Mouse (Mus musculus) myocyte (in vitro differentiated cells): ENCODE measurements around the gene Slc2a9. TPM values are rescaled to one million over a fixed set of nuclear protein-coding genes. Genes with fewer than 3 reads are reported as not detected.

ENCODE experiments used
- H3K27me3 ChIP-seq: one replicate; pipeline ENCODE4 v1.6.1; 2011; ENCODE audit not compliant: control insufficient read depth, insufficient read depth, insufficient read length
- H3K36me3 ChIP-seq: one replicate; pipeline ENCODE4 v1.6.1; 2011; ENCODE audit not compliant: control insufficient read depth, insufficient read depth
- H3K4me2 ChIP-seq: one replicate; pipeline ENCODE4 v1.6.1; 2011; ENCODE audit warnings: low read depth, control low read depth
- H3K4me3 ChIP-seq: one replicate; pipeline ENCODE4 v1.5.1; 2011; ENCODE audit warnings: mild to moderate bottlenecking, control low read depth, moderate library complexity
- H3K79me2 ChIP-seq: one replicate; pipeline ENCODE4 v1.6.1; 2011; ENCODE audit not compliant: control insufficient read depth, insufficient read depth
- H3ac ChIP-seq: one replicate; pipeline ENCODE4 v1.6.1; 2011; ENCODE audit not compliant: control insufficient read depth, insufficient read length
- CEBPB ChIP-seq: IDR thresholded peaks from 2 replicates; pipeline ENCODE4 v1.6.1; 2011; ENCODE audit warnings: mild to moderate bottlenecking, moderate library complexity; ENCODE audit not compliant: poor library complexity, insufficient read depth, severe bottlenecking
- E2F4 ChIP-seq: IDR thresholded peaks from one replicate; pipeline ENCODE4 v1.6.1; 2011; ENCODE audit warnings: mild to moderate bottlenecking, control low read depth, moderate library complexity; ENCODE audit not compliant: insufficient read depth
- MAX ChIP-seq: IDR thresholded peaks from one replicate; pipeline ENCODE4 v1.6.1; 2011; ENCODE audit warnings: low read depth, mild to moderate bottlenecking, control low read depth
- MYOD1 ChIP-seq, 3 experiments: IDR thresholded peaks; one replicate each; pipeline ENCODE4 v1.6.1; 2011; ENCODE audit warnings: control low read depth in 2 of 3, low read depth in 2 of 3, mild to moderate bottlenecking in 2 of 3, moderate library complexity in 1 of 3; ENCODE audit not compliant: insufficient read length in 2 of 3, control insufficient read depth in 1 of 3
- MYOG ChIP-seq, 3 experiments: IDR thresholded peaks; one replicate each; pipeline ENCODE4 v1.6.1; 2011; ENCODE audit warnings: control low read depth in 2 of 3, low read depth in 2 of 3, mild to moderate bottlenecking in 2 of 3; ENCODE audit not compliant: insufficient read length in 2 of 3, control insufficient read depth in 1 of 3, insufficient read depth in 1 of 3
- POLR2A ChIP-seq: IDR thresholded peaks from one replicate; pipeline ENCODE4 v1.6.1; 2011; ENCODE audit warnings: low read depth, mild to moderate bottlenecking, control low read depth, moderate library complexity; ENCODE audit not compliant: insufficient read length
- POLR2AphosphoS2 ChIP-seq: IDR thresholded peaks from one replicate; pipeline ENCODE4 v1.6.1; 2011; ENCODE audit warnings: low read depth, control low read depth; ENCODE audit not compliant: insufficient read length
- REST ChIP-seq: IDR thresholded peaks from one replicate; pipeline ENCODE4 v1.6.1; 2011; ENCODE audit warnings: mild to moderate bottlenecking, control low read depth, moderate library complexity; ENCODE audit not compliant: insufficient read depth, insufficient read length
- SRF ChIP-seq: IDR thresholded peaks from one replicate; pipeline ENCODE4 v1.6.1; 2011; ENCODE audit warnings: low read depth; ENCODE audit not compliant: control insufficient read depth, insufficient read length
- TCF12 ChIP-seq: IDR thresholded peaks from one replicate; pipeline ENCODE4 v1.6.1; 2011; ENCODE audit warnings: mild to moderate bottlenecking, control low read depth; ENCODE audit not compliant: poor library complexity, insufficient read depth, severe bottlenecking
- TCF3 ChIP-seq: IDR thresholded peaks from one replicate; pipeline ENCODE4 v1.6.1; 2011; ENCODE audit warnings: low read depth, control low read depth; ENCODE audit not compliant: insufficient read length
- USF1 ChIP-seq: IDR thresholded peaks from one replicate; pipeline ENCODE4 v1.6.1; 2011; ENCODE audit warnings: low read depth, mild to moderate bottlenecking, control low read depth, moderate library complexity
- polyA plus RNA-seq: library from polyadenylated mRNA; unstranded; fragments of >200 nt; fragmentation: generic; extraction: Trizol; gene quantifications from one replicate; pipeline ENCODE4 v1.2.1, GENCODE M21; 2012; ENCODE audit warnings: missing spikeins

The Slc2a9 gene
- polyA plus RNA-seq, 1 experiment: 1.1 TPM

DNA sequence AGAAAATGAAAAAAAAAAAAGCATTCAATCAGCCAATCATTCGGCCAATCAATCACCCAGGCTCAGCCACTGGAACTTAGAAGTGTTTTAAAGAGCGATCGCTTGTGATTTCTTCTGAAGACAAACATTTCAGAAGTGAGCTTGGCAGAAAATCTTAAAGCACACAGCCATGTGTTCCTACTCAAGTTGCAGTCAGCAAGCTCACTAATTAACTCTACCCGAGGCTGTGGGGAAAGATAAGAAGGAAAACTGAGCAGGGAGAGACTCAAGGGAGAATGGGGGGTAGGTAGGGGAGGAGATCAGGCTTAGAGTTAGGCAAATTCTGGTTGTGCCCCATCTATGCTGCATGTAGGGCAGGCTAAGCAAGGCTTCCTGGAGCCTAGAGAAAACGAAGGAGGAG lies 130.6 kb downstream of the Slc2a9 start:
- no peak overlapping the region for H3K4me3 ChIP-seq
- H3K27me3 ChIP-seq: peaks cover 21% of the 10 kb centered on the region
- no peak for TF ChIP-seq MYOG (IDR thresholded peaks at IDR 0.05; ENCODE audit: control insufficient read depth in 1 of 3, insufficient read depth in 1 of 3, insufficient read length in 2 of 3, low read depth in 2 of 3)
- no peak for TF ChIP-seq USF1
- TF ChIP-seq MYOD1 (IDR thresholded peaks at IDR 0.05; ENCODE audit: control insufficient read depth in 1 of 3, insufficient read length in 2 of 3, low read depth in 2 of 3): no peak
- no peak for TF ChIP-seq CEBPB
- no peak for TF ChIP-seq E2F4
- TF ChIP-seq POLR2AphosphoS2: no peak
- no peak for TF ChIP-seq SRF
- no peak for TF ChIP-seq REST
- TF ChIP-seq TCF12: no peak
- TF ChIP-seq POLR2A: no peak
- no peak overlapping the region for H3K4me2 ChIP-seq
- H3K36me3 ChIP-seq: no peaks in the 10 kb centered on the region
- H3ac ChIP-seq: no peak overlapping the region
- H3K79me2 ChIP-seq: no peaks in the 10 kb centered on the region

- peaks cover 17% of the 10 kb centered on the region for H3K27me3 ChIP-seq
- no peaks in the 10 kb centered on the region for H3K36me3 ChIP-seq
- H3K4me3 ChIP-seq: no peak overlapping the region
- TF ChIP-seq POLR2A: no peak
- TF ChIP-seq MAX: no peak
- peak in 2 of 3 experiments; percentile 56 to 85 for TF ChIP-seq MYOG (IDR thresholded peaks at IDR 0.05; ENCODE audit: control insufficient read depth in 1 of 3, insufficient read depth in 1 of 3, insufficient read length in 2 of 3, low read depth in 2 of 3)
- no peak for TF ChIP-seq CEBPB
- TF ChIP-seq E2F4: no peak
- TF ChIP-seq SRF: no peak
- no peak for TF ChIP-seq REST
- TF ChIP-seq TCF3: peak; percentile 29
- TF ChIP-seq TCF12: peak; percentile 56
- TF ChIP-seq MYOD1 (IDR thresholded peaks at IDR 0.05; ENCODE audit: control insufficient read depth in 1 of 3, insufficient read length in 2 of 3, low read depth in 2 of 3): peak in 2 of 3 experiments; percentile 55 to 57
- TF ChIP-seq POLR2AphosphoS2: no peak
- TF ChIP-seq USF1: peak; percentile 55
- H3ac ChIP-seq: no peak overlapping the region
- H3K79me2 ChIP-seq: no peaks in the 10 kb centered on the region
- no peak overlapping the region for H3K4me2 ChIP-seq
These were observed 131.6 kb downstream of the Slc2a9 start for GRCm38 (mm10) chr5:38371308-38371707.

GRCm38 (mm10) chr5:38366650-38367470 lies 136.1 kb downstream of the Slc2a9 start:
- H3K36me3 ChIP-seq: no peaks in the 10 kb centered on the region
- H3K79me2 ChIP-seq: no peaks in the 10 kb centered on the region
- no peak overlapping the region for H3ac ChIP-seq
- peaks cover 5% of the 10 kb centered on the region for H3K27me3 ChIP-seq
- peak; percentile 35 to 82 (median 58) for TF ChIP-seq MYOG (IDR thresholded peaks at IDR 0.05; ENCODE audit: control insufficient read depth in 1 of 3, insufficient read depth in 1 of 3, insufficient read length in 2 of 3, low read depth in 2 of 3)
- no peak for TF ChIP-seq POLR2A
- peak; percentile 44 for TF ChIP-seq USF1
- TF ChIP-seq MYOD1 (IDR thresholded peaks at IDR 0.05; ENCODE audit: control insufficient read depth in 1 of 3, insufficient read length in 2 of 3, low read depth in 2 of 3): peak in 2 of 3 experiments; percentile 83 to 86
- TF ChIP-seq MAX: no peak
- peak; percentile 41 for TF ChIP-seq TCF12
- H3K4me2 ChIP-seq: peak overlapping the region; percentile 63
- H3K4me3 ChIP-seq: no peak overlapping the region

DNA sequence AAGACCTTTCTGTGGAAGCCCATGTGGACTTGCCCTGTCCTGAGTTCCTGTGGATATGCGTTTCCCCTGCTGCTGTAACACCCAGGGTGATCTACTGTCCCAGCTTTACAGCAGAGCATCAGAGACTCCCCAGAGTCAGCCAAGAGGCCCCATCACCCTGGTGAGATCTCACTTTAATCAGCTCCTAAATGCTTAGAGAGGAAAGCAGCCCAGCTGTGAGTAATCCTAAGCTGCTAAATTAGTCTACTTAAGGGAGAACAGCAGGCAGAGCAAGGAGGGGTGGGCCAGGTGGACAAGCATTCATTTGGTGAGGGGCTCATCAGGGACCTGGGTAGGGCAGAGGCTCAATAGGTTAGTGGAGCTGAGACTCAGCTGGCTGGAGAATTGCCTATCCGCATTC lies 137.4 kb downstream of the Slc2a9 start:
- Histone ChIP-seq H3K27me3 (peaks cover 5% of the 10 kb centered on the region), H3K36me3 (no peaks in the 10 kb centered on the region), H3ac (no peak overlapping the region), H3K79me2 (no peaks in the 10 kb centered on the region), H3K4me3 (no peak overlapping the region), H3K4me2 (no peak overlapping the region)
- TF ChIP-seq TCF12 (no peak), POLR2AphosphoS2 (no peak), SRF (no peak), MYOD1 (IDR thresholded peaks at IDR 0.05; ENCODE audit: control insufficient read depth in 1 of 3, insufficient read length in 2 of 3, low read depth in 2 of 3) (no peak), E2F4 (no peak), MAX (no peak), MYOG (IDR thresholded peaks at IDR 0.05; ENCODE audit: control insufficient read depth in 1 of 3, insufficient read depth in 1 of 3, insufficient read length in 2 of 3, low read depth in 2 of 3) (no peak), REST (no peak), CEBPB (no peak), USF1 (no peak)

DNA sequence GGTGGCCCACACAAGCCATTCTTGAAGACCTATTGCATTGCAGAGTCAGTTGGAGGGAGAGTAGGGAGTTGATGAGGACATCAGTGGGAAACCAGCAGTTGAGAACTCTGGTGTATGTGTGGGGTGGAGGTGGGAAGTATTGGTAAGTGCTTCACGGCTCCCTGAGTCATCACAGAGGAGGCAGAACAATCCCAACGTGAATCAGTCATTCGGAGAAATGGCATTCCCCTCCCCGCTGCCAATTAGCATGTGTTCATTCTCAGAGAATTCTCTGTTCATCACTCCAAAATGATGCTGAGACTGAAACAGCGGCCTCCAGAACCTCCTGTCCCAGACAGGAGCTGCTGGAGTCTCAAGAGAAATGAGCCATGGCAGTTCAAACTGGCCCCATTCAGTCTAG lies 138.5 kb downstream of the Slc2a9 start:
- Histone ChIP-seq H3K79me2 (no peaks in the 10 kb centered on the region), H3ac (no peak overlapping the region), H3K36me3 (no peaks in the 10 kb centered on the region), H3K4me2 (no peak overlapping the region), H3K4me3 (no peak overlapping the region), H3K27me3 (peaks cover 5% of the 10 kb centered on the region)
- TF ChIP-seq USF1: no peak
- TF ChIP-seq SRF: no peak
- TF ChIP-seq CEBPB: no peak
- no peak for TF ChIP-seq MYOD1 (IDR thresholded peaks at IDR 0.05; ENCODE audit: control insufficient read depth in 1 of 3, insufficient read length in 2 of 3, low read depth in 2 of 3)
- TF ChIP-seq MAX: no peak
- no peak for TF ChIP-seq TCF12
- no peak for TF ChIP-seq POLR2A
- TF ChIP-seq MYOG (IDR thresholded peaks at IDR 0.05; ENCODE audit: control insufficient read depth in 1 of 3, insufficient read depth in 1 of 3, insufficient read length in 2 of 3, low read depth in 2 of 3): no peak
- no peak for TF ChIP-seq E2F4
- TF ChIP-seq TCF3: no peak
- no peak for TF ChIP-seq POLR2AphosphoS2
- no peak for TF ChIP-seq REST
